In the genomic region with DNA sequence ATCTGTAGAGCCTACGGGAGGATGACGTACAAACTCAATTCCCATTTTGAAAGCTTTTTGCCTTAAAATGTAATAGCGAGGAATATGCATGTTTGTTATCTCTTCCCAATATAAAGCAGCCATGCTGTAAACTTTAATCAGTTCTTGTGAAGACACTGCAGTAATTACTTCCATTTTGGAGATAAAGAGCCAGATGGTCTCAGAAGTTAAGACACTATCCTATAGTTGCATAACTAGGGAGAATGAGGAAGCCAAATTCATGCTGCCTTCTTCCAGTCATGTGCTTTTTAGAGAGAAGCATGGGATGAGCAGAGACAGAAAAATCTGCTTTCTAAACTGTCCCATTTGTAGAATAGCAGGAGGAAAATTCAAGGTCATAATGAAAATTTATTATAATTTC, we compare ENCODE assay signal across 15 mouse cellular contexts.
"Had no signal": no experiment of that assay in that cellular context is flagged by ENCODE, and none has a peak within 500 bp of the region (broad histone marks: within the 10 kb centered on the region; RNA-seq: fewer than 3 reads in every experiment).

No protein-coding gene starts in this region.

- H3K9me3 ChIP-seq: kidney, embryonic 15.5 days; liver, embryonic 13.5 days; neural tube, embryonic 12.5 days; neural tube, embryonic 15.5 days; stomach, embryonic 15.5 days had no signal

- H3K4me2 ChIP-seq: kidney, embryonic 15.5 days; liver, embryonic 13.5 days; neural tube, embryonic 12.5 days; neural tube, embryonic 15.5 days; stomach, embryonic 15.5 days had no signal

- H3K27ac ChIP-seq: kidney, embryonic 15.5 days; liver, embryonic 13.5 days; neural tube, embryonic 12.5 days; neural tube, embryonic 15.5 days; stomach, embryonic 15.5 days had no signal

- H3K27me3 ChIP-seq: kidney, embryonic 15.5 days; liver, embryonic 13.5 days; neural tube, embryonic 12.5 days; neural tube, embryonic 15.5 days; stomach, embryonic 15.5 days had no signal

- H3K4me3 ChIP-seq: kidney, embryonic 15.5 days; liver, embryonic 13.5 days; neural tube, embryonic 12.5 days; neural tube, embryonic 15.5 days; stomach, embryonic 15.5 days had no signal

- H3K4me1 ChIP-seq: kidney, embryonic 15.5 days; liver, embryonic 13.5 days; neural tube, embryonic 12.5 days; neural tube, embryonic 15.5 days; stomach, embryonic 15.5 days had no signal

- H3K36me3 ChIP-seq: kidney, embryonic 15.5 days; liver, embryonic 13.5 days; neural tube, embryonic 12.5 days; neural tube, embryonic 15.5 days; stomach, embryonic 15.5 days had no signal

- H3K9ac ChIP-seq: kidney, embryonic 15.5 days; liver, embryonic 13.5 days; neural tube, embryonic 12.5 days; neural tube, embryonic 15.5 days; stomach, embryonic 15.5 days had no signal

- DNase-seq: kidney, adult 11 months; kidney, adult 8-10 months; liver, embryonic 13.5 days; lung, adult 2 months; lung, postnatal 14 days; lung, postnatal 4 days; right cerebral cortex, adult 18-20 months; right cerebral cortex, postnatal 14 days; spleen, adult 18-20 months; thymus, adult 18-20 months; thymus, postnatal 36 days had no signal
